9 mouse cellular contexts compared by ENCODE assay signal in genomic region chr17:86832562-86833327, GRCm38 (mm10).
A peak's percentile ranks its signal among the peaks of the same experiment; 100 is the strongest.
DNase-seq lines count a peak whose midpoint lies in the region; ATAC-seq and TF ChIP-seq lines count a peak whose summit lies in the region.
"Had no signal": no experiment of that assay in that cellular context is flagged by ENCODE, and none has a peak within 500 bp of the region (broad histone marks: within the 10 kb centered on the region; RNA-seq: fewer than 3 reads in every experiment).

No protein-coding gene starts in this region.

- TF ChIP-seq EP300 in lung, postnatal 0 days (IDR thresholded peaks at IDR 0.05) = no peak

- peak; percentile 34 for DNase-seq in hindbrain, embryonic 11.5 days (ENCODE audit: low spot score)
- DNase-seq in A20 (ENCODE audit: low read depth, low spot score) (peak; percentile 41), MEL-GATA-1-ER (ENCODE audit: extremely low read depth, low read depth) (peak; percentile 6)
- DNase-seq in embryonic facial prominence, embryonic 11.5 days (ENCODE audit: low spot score) = peak; percentile 18
- no peak for DNase-seq in lung, postnatal 0 days (ENCODE audit: low spot score)
- no peak for DNase-seq in frontal cortex, postnatal 36 days (ENCODE audit: low spot score in 2 of 2)

- H3K27me3 ChIP-seq in hindbrain, embryonic 11.5 days (ENCODE audit: control insufficient read depth, insufficient read depth, low read length) = no peaks in the 10 kb centered on the region
- no peaks in the 10 kb centered on the region for H3K27me3 ChIP-seq in hindbrain, embryonic 12.5 days
- no peaks in the 10 kb centered on the region for H3K27me3 ChIP-seq in embryonic facial prominence, embryonic 11.5 days (ENCODE audit: control insufficient read depth, insufficient read depth, low read length)
- H3K27me3 ChIP-seq in lung, postnatal 0 days (replicated peaks; ENCODE audit: insufficient read depth, low read length) = no peaks in the 10 kb centered on the region
- H3K27me3 ChIP-seq: limb, embryonic 12.5 days had no signal

- H3K9me3 ChIP-seq in hindbrain, embryonic 11.5 days (ENCODE audit: control insufficient read depth, low read length) = no peaks in the 10 kb centered on the region
- H3K9me3 ChIP-seq in hindbrain, embryonic 12.5 days (replicated peaks) = no peaks in the 10 kb centered on the region
- no peaks in the 10 kb centered on the region for H3K9me3 ChIP-seq in embryonic facial prominence, embryonic 11.5 days (replicated peaks; ENCODE audit: control insufficient read depth, low read length)
- no peaks in the 10 kb centered on the region for H3K9me3 ChIP-seq in lung, postnatal 0 days (ENCODE audit: low read length)
- H3K9me3 ChIP-seq: limb, embryonic 12.5 days had no signal

- ATAC-seq in hindbrain, embryonic 11.5 days (ENCODE audit: low FRiP score) = no peak
- ATAC-seq in hindbrain, embryonic 12.5 days (ENCODE audit: low FRiP score) = no peak
- no peak for ATAC-seq in embryonic facial prominence, embryonic 11.5 days (replicated peaks; ENCODE audit: insufficient number of reproducible peaks, low FRiP score, low TSS enrichment, low read depth)
- ATAC-seq in lung, postnatal 0 days = peak; percentile 25; the same call in 1 of the 2 replicates
- no peak for ATAC-seq in frontal cortex, adult (ENCODE audit: low TSS enrichment)

- no peaks in the 10 kb centered on the region for H3K36me3 ChIP-seq in hindbrain, embryonic 11.5 days (ENCODE audit: control insufficient read depth, insufficient read depth, low read length)
- no peaks in the 10 kb centered on the region for H3K36me3 ChIP-seq in hindbrain, embryonic 12.5 days
- H3K36me3 ChIP-seq in embryonic facial prominence, embryonic 11.5 days (replicated peaks; ENCODE audit: control insufficient read depth, insufficient read depth, low read depth, low read length) = no peaks in the 10 kb centered on the region
- H3K36me3 ChIP-seq in lung, postnatal 0 days (ENCODE audit: insufficient read depth, low read length) = peaks cover 10% of the 10 kb centered on the region
- H3K36me3 ChIP-seq: limb, embryonic 12.5 days had no signal

- H3K9ac ChIP-seq in hindbrain, embryonic 11.5 days (ENCODE audit: low read depth, low read length) = no peak overlapping the region
- no peak overlapping the region for H3K9ac ChIP-seq in hindbrain, embryonic 12.5 days
- no peak overlapping the region for H3K9ac ChIP-seq in embryonic facial prominence, embryonic 11.5 days (replicated peaks; ENCODE audit: low read length)
- no peak overlapping the region for H3K9ac ChIP-seq in lung, postnatal 0 days (replicated peaks; ENCODE audit: low read depth)
- H3K9ac ChIP-seq: limb, embryonic 12.5 days had no signal

- H3K4me1 ChIP-seq in hindbrain, embryonic 11.5 days (replicated peaks; ENCODE audit: control insufficient read depth, insufficient read depth, low read length) = no peaks in the 10 kb centered on the region; the same call in 1 of the 2 replicates
- no peaks in the 10 kb centered on the region for H3K4me1 ChIP-seq in hindbrain, embryonic 12.5 days
- no peaks in the 10 kb centered on the region for H3K4me1 ChIP-seq in embryonic facial prominence, embryonic 11.5 days (ENCODE audit: control insufficient read depth, insufficient read depth, low read length)
- no peaks in the 10 kb centered on the region for H3K4me1 ChIP-seq in lung, postnatal 0 days (ENCODE audit: insufficient read depth, low read depth, low read length)
- H3K4me1 ChIP-seq: limb, embryonic 12.5 days had no signal

- no peak overlapping the region for H3K4me3 ChIP-seq in hindbrain, embryonic 11.5 days (ENCODE audit: low read depth, low read length)
- no peak overlapping the region for H3K4me3 ChIP-seq in hindbrain, embryonic 12.5 days
- H3K4me3 ChIP-seq in embryonic facial prominence, embryonic 11.5 days (ENCODE audit: low read depth, low read length) = no peak overlapping the region
- no peak overlapping the region for H3K4me3 ChIP-seq in lung, postnatal 0 days (ENCODE audit: low read depth, low read length)
- H3K4me3 ChIP-seq: limb, embryonic 12.5 days had no signal

- no peak overlapping the region for H3K27ac ChIP-seq in hindbrain, embryonic 11.5 days (ENCODE audit: low read depth, low read length)
- no peak overlapping the region for H3K27ac ChIP-seq in hindbrain, embryonic 12.5 days
- no peak overlapping the region for H3K27ac ChIP-seq in embryonic facial prominence, embryonic 11.5 days (replicated peaks; ENCODE audit: low read depth, low read length)
- no peak overlapping the region for H3K27ac ChIP-seq in lung, postnatal 0 days (ENCODE audit: low read length)
- H3K27ac ChIP-seq: limb, embryonic 12.5 days had no signal

- 72% methylated on average over 19 of the region's 19 CpGs for WGBS in hindbrain, embryonic 11.5 days
- 66% methylated on average over 19 of the region's 19 CpGs for WGBS in hindbrain, embryonic 12.5 days
- WGBS in embryonic facial prominence, embryonic 11.5 days = 69% methylated on average over 19 of the region's 19 CpGs
- WGBS in lung, postnatal 0 days = 67% methylated on average over 19 of the region's 19 CpGs

- peak; percentile 84 for TF ChIP-seq CTCF in lung, postnatal 0 days (IDR thresholded peaks at IDR 0.05)

- H3K4me2 ChIP-seq in hindbrain, embryonic 11.5 days (replicated peaks; ENCODE audit: low read depth, low read length) = no peak overlapping the region
- H3K4me2 ChIP-seq in hindbrain, embryonic 12.5 days (replicated peaks) = no peak overlapping the region
- H3K4me2 ChIP-seq in embryonic facial prominence, embryonic 11.5 days (ENCODE audit: low read depth, low read length) = no peak overlapping the region
- H3K4me2 ChIP-seq in lung, postnatal 0 days (replicated peaks; ENCODE audit: low read depth, low read length) = no peak overlapping the region
- H3K4me2 ChIP-seq: limb, embryonic 12.5 days had no signal

Comparison
In these comparisons a context has a peak if more than half of its experiments do, and no peak if none do; other contexts are left out.
1. DNase-seq: peak in hindbrain, embryonic 11.5 days (single experiment), A20 (single experiment), MEL-GATA-1-ER (single experiment) and embryonic facial prominence, embryonic 11.5 days (single experiment); none in lung, postnatal 0 days (single experiment) and frontal cortex, postnatal 36 days (0 of 2).